Mouse (Mus musculus): Measurements from ENCODE around the gene Cuedc1.

Gene Cuedc1

DNA sequence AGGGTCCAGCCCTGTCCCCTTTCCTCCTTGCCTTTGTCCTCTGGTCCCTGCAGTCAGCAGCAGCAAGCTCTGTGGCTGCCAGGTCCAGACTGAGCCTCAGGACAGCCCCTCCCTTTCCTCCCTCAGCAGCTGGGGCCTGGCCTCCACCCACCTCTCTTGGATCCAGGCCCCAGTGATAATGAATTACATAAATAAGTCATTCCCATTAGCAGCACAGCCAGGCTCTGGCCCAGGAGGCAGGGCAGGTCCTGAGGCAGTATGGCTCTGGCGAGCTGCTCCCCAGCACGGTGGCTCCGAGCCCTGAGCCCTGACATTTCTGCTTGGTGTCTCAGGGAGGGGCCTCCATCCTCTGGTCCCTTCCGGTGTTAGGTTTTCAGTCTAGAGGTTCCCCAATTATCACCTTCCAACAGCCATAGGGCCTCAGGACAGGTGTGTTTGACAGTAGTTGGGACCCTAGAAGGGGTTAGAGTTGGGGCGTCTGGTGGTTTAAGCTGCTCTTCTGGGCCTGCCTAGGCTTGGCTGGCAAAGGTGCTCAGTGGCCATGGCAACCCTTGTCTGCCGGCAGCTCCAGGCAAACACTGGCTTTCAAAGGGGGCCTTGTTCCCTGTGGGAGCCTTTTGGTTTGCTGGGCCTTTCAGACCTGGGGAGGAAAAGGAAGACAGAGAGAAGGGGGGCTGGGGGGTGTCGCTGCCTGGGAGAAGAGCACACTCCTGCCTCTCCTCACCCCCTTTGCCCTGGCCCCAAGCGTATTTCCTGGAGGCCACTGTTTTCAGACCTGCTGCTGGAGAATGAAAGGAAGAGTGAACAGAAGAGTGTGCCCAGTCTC lies 21.2 kb downstream of the Cuedc1 start:
- peak; percentile 88 for DNase-seq

DNA sequence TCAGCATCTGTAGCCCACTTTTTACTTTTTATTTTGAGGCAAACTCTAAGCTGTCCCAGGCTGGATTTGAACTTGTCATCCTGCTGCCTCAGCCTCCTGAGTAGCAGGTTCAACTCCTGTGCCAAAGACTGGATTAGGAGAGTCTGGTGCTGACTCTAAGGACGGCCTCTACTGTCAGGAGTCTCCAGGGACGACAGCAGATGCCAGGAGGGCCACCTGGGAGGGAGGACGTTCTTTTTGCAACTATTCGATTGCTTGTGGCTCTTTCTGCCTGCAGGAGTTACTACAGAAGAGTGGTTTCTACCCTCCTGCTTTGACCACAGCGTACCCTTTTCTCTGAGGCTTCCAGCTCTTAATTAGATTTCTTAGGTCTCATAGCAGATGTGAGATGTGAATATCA lies 24.7 kb downstream of the Cuedc1 start:
- no peak for DNase-seq

DNA sequence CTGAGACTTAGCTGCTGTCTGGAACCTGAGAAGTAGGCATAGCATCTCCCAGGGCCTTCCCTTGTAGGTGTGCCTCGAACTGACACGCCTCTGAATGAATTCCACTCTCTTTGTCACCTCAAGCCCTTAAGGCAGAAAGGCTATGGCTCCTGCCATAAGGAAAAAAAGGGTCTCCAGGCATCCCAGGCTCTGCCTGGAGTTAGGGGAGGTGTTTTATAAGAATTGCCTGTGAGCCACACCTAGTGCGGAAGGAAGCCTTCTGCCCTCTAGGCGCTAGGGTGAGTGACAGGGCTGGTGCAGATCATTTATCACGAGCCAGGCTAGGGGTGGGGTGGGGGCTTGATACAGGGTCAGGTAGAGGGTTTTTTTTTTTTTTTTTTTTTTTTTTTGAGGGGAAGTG lies 25.2 kb downstream of the Cuedc1 start:
- no peak for DNase-seq

DNA sequence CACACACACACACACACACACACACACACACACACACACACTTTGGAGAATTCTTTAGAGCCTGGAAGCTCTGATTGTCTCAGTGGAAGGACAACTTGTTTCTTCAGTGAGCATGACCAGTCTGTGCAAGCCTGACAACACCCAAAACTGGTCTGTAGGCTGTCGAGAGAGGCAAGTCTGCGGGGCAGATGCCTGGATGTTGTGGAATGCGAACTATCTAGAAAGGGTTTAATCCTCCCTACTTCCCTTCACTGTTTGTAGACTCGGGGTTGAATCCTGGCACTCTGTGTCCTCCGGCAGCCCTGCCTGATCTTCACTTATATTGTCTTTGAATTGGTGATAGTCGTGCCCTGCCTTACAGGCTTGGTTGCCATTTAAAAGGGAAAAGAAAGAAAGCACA lies 25.9 kb downstream of the Cuedc1 start:
- no peak for DNase-seq

DNA sequence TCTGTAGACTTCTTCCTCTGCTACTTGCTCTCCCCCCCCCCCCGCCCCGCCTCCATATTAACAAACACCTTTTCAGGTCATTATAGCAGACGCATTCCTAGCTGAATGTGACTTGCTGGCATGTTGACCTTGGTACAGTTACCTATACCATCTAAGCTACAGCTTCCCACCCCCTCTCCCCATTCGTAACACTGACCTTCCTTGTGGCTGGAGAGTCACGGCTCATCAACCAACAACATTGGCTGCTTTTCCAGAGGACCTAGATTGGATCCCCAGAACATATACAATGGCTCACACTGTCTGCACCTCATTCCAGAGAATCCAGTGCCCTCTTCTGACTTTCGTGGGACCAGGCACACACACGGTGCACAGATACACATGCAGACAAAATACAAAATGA lies 27.6 kb downstream of the Cuedc1 start:
- no peak for DNase-seq

DNA sequence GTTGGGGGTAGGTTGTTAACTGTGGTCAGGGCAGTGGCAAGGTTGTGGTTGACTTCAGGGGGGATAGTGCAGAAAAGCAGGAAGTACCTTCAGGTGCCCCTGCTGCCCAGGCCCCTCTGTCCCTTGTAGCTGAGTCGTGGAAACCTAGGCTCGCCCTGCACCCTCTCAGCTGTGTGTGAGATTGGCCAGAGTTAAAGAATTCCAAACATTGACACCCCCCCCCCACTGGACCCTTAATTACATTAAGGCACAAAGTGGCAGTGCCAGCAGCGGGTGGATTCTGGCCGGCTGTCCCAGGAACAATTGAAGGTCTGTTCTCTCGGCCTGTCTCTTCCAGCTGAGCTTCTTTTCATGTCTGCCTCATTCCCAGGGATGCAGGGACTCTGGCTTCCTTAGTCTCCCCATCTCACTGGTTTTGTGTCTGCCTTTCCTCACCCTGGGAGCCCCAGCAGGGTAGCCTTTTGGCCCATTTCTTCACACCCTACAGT lies 28.5 kb downstream of the Cuedc1 start:
- DNase-seq, result no peak

DNA sequence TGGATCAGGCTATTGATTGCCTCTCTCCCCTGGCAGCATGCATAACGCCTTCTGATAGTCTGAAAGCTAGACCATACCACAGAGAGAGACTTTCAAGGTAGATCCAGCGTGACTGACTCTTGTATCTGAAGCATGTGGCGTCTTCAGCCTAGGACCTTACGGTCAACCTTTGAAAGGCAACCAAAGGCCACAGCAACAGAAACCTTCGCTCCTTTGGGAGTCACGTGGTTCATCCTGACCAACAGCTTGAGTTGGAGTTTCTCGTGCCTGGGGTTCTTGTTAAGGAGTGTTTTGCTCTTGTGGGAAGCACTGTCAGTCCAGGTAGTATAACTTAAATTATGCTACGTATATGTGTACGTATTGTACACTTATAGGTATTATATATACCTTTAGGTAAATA lies 30.6 kb downstream of the Cuedc1 start:
- DNase-seq, result peak; percentile 82

DNA sequence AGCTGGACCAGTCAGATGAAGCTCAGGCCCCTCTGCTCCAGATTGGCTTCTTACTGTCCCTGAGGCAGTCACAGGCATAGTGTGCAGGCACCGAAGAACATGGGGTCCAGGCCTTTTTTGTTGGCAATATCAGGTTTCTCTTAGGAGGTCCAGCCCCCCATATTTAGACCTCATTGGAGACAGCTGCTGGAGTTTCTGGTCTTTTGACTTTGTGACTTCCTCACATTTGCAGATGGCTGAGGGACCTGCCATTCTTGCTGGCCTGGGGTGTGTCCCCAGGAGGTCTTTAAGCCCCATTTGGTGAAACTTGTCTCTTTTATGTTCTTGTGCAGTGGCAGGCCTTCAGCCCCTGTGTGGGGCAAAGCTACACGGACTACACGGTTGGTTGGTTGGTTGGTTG lies 31.4 kb downstream of the Cuedc1 start:
- no peak for DNase-seq

DNA sequence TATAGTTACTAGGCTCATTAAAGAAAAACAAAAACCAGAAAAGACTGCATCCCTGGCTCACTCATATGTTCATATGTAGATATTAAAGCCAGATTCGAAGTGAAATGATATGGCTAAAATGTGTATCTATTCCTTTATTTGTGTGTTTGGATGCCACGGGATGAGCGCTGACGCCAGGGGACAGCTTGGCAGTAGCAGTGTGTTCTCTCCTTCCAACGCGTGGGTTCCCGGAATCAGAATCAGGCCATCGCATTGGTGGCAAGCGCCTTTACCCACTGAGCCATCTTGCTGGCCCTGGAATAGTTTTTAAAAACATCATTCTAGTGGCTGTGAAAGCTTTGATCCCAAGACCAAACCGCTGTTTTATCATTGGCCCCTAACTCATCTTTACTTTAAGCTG lies 32.1 kb downstream of the Cuedc1 start:
- DNase-seq, result no peak

DNA sequence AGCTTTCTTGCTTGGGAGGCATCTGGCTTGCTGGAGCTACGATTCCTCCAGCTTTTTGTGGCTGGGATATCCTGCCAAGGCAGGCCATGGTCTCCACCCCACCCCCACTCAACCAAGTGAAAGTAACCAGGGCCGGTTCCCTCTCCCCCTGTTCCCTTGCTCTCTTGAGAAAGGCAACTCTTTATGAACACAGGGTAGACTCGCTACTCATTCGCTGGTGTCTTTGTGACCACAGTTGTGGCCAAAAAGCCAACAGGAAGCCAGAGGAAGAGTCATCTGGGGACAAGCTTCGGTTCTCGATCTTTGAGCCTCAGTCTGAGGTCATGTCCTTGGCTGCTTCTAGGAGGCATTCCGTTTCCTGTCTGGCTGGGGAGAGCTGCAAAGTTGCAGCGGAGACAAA lies 34.0 kb downstream of the Cuedc1 start:
- DNase-seq, result peak; percentile 82

DNA sequence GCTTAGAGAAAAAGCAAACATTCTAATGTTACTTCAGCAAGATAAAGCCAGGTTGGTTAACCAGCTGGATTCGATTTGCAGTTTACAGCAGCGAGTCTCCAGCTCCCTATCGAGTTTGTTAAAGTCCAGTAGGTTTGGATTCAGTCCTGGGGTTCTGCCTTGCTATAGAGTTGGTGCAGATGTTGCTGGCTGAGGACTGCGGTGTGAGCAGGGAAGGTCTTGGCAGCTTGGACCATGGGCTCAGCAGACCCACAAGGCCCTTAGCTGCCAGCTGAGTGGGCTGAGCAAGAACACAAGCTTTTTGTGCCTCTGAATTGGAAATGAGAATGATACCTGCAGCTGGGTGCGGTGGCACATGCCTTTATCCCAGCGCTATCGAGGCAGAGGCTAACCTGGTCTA lies 37.4 kb downstream of the Cuedc1 start:
- DNase-seq, result no peak

DNA sequence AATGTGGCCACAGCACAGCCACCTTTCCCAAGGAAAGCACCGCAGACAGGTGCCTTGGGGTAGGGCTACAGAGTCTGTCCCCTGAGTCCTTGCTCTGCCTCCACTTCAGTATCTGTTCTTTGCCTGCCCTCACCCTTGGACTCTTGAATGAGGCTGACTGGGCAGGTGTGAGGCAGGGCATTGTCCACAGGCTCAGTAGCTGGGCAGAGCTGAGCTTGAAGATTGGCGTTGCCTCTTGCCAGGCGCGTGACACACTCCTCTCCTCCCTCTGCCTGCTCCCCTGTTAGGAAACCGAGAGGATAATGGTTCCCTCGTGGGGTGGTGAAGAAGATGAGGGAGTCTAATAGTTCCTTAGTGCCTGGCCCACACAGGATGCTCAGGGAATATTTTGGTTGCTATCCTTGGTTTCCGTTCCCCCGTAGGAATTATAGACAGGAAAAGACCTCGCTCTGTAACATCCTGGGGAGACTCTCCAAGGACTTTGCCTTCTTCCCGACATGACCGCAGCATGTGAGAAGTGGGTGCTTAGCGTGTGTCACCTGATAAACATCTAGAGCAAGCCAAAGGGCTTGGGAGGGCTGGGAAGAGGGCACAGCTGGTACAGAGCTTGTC lies 40.1 kb downstream of the Cuedc1 start:
- peak; percentile 82 for DNase-seq

DNA sequence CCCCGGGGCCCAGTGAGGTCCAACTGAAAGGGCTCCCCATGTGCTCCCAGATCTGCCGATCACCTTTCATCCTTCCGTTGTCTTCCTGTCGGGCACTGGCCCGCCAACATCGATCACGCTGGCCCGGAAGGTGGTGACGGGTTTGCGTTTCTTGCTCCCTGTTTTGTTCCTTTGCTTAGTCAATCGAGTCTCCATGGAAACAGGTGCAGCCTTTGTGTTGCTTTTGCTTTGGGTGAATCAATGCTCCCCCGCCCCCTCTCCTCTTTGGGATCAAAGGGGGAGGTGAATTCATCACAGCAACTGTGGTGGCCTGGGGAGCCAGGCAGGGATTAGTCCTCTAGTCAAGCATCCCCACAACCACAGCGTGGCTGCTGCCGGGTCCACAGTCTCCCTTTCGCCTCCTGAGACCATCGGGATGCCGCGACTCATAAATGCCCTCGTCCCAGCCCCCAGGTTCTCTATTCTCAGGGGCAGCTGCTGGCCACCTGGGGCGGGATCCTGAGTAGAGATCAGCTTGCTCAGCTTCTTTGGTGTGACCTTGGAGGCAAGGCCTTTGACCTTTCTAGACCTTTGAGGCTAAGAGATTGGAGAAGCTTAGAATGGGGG lies 41.5 kb downstream of the Cuedc1 start:
- no peak for DNase-seq

DNA sequence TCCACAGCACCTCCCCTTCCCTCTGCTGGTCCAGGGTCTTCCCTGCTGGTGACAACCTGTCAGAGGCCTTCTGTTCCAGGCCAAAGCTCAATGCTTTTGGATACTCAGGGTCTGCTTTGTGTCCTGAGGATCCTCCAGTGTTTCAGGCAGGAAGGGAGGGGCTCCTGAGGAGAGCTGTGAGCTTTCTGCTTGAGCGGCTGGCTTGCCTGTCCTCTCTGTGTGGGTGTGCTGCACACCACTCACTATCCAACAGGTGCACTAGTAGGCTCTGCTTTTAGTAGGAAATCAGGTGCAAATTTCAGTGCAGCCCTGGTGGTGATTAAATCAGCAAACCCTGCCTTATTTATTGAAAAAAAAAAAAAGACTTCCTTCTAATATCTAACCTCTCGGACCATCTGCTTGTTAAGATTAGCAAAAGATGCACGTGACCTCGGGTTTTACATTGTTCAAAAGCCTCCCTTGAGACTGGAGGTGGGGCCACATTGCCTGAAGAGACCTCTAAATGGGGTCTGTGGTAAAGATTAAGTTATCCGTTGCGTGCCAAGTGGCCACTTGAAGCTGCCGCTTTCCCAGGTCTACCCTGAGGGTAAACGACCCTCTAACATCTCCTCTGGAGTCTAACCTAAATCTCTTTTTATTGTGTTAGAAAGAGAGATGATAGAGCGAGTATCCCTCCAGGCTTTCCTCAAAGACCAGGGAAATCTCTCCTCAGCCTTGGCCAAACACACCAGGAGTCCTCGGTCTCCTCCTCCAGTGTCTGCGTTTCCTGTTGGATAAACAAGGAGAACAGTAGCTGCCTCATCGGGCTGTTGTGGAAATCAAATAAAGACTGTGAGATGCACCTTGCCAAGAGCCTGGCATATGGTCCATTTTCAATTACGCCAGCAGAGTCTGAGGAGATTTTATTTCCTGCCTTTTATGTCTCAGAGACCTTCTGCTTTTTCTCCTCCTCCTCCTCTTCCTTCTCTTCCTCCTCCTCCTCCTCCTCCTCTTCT lies 42.5 kb downstream of the Cuedc1 start:
- no peak for DNase-seq

DNA sequence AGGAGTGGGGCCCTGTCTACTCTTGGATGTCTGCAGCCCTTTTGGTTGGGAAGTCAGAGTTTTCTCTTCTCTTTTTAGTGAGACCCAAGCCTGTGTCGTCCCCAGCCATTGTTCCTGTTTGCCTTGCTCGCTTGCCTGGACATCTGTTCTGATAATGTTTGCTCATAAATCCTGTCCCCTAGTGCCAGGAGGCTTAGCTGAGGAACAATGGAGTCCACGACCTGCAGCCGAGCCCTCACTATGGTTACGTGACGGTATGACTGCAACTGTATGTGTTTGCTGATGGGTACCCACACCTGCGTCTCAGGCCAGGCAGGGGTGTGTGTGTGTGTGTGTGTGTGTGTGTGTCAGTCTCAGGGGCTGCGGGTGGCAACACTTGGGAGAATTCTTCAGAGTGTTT lies 44.5 kb downstream of the Cuedc1 start:
- DNase-seq, result no peak

DNA sequence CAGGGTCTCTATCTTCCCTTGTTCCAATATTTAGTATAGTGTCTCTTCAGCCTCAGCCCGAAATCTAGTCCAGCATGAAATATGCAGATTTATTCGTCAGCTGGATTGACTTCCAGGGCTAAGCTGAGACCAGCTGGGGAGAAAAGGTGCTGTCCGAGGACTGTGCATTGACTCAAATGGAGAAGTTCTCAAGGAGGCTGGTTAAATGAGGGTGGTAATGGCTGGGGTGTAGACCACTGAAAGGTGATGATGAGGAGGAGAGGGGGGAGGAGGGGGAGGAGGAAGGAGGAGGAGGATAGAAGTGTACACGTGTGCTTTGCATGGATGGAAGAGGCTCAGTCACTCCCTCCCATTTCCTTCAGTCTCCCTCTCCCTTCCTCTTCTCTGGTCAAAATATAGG lies 46.2 kb downstream of the Cuedc1 start:
- no peak for DNase-seq

DNA sequence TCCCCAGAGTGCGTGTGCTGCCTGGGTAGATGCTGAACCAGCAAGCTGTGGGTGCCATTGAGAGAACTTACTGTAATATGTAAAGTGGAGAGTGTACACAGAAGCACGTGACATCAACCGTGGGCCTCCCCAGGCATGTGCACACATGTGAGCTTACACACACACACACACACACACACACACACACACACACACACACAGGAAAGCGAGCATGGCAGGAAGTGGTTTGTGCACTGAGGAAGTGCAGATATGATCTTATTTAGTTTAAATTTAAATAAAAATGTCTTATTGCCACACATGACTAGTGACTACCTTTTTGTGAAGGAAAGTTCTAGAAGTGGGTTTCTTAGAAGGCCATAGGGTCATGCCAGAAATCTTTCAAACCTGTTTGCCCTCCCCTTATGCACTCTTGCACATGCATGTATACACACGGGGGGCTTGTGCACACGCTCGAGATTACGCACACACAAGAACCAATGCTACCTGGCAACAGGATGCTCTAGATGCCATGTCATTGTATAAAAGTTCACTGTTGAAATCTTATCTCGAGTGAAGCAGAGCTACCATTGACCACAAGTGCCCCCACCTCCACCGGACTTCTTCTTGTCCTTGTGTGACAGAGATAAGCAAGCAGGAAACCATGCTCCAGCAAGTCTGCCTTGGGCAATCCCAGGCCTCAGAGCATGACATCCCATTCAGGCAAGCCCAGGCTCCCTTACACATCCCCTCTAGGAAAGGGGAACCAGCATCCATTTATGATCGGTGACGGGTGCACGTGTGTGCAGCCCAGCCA lies 47.6 kb downstream of the Cuedc1 start:
- peak; percentile 40 for DNase-seq

DNA sequence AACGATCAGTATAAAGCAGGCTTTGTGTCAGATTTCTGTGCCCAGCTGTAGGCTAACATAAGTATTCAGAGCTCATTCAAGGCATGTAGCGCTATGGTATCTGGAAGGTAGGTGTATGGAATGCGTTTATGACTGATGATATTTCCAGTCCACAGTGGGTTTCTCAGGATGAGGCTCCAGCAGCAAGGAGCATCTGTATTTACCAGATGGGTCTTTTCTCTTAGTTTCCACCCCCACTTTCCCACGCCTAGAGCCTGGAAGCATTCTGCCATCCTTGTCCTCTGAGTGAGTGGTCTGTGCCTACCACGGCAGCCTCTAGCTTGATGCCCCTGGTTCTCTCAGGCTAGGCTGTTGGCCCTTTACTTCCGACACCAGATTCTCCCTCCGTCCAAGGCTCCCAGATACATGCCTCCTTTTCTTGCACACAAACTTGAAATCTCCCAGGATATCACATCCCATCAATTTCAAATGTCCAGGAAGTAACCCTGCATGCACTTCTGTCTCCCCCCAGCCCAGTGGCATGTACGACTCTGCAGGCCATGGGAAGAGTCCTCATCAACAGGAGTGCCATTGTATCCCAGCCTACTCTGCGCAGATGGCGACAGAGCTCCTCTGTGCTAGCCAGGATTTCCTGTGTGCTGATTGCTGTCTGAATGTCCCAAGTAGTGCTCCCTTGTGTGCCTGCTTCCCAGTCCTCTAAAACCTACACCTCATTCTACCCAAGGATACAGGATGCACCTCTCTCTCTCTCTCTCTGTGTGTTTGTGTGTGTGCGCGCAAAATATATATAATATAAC lies 48.6 kb downstream of the Cuedc1 start:
- DNase-seq, result no peak

DNA sequence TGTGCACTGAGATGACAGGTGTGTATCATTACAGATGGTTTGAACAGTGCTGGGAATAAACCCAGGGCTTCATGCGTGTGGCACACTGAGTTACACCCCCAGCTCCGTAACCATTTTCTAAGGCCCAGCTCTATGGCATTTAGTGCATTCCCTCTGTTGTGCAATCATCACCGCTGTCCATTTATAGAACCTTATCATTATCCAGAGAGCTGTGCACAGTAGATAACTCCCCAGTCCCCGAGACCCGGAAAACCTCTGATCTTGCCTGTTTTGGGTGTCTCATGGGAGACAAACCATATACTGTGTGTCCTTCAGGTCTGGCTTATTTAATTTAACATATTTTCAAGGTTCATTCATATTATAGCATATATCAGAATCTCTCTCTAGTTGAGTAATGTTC lies 49.5 kb downstream of the Cuedc1 start:
- no peak for DNase-seq

DNA sequence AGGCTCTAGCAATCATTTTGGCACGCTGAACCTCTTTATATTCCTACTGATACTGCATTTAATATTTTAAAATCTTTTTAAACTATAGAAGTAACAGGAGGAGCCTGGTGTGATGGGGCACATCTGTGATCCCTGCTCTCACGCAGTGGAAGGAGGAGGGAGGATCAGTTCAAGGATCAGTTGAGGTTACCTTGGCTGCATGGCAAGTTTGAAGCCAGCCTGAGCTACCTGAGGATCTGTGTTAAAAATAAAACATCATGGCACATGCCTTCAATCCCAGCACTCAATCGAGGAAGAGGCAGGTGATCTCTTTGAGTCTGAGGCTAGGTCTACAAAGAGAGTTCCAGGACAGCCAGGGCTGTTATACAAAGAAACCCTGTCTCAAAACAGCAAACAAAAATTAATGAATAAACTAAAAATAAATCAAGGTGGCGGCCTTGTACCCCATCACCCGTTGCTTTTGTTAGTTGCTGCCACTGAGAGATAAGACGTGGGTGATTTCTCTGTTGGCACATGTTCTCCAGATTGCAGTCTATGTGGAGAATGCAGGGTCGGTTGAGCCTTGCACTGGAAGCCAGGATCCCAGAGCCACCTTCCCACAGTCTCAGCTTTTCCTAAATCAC lies 50.3 kb downstream of the Cuedc1 start:
- no peak for DNase-seq

Measured in kidney, adult 9 months (tissue).